Mouse (Mus musculus): Measurements from ENCODE around the gene Smyd2. TPM values are rescaled to one million over a fixed set of nuclear protein-coding genes. Genes with fewer than 3 reads are reported as not detected.

The Smyd2 gene
- total and polyA plus RNA-seq, 2 experiments from 2014 or later = 75.9 to 109 TPM

DNA sequence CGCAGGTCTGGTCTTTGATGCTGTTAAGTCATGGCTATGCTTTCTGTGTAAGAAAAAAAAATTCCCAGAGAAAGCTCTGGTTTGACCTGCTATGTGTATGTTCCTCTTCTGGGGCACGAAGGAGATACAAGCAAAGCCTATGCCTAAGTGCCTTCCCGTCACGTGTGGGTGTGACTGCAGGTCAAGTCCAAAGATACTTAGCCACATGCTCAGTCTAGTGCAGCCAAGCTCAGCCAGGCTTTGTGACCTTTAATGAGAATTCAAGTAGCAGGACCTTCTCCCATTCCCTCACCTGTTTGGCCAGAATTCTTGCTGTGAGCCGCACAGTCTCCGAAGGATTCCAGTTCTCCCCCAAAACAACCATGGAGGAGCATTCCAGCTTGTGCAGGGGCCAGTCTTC is 22.6 kb downstream of the Smyd2 start:
- DNase-seq = no peak
- ATAC-seq = no peak
- Histone ChIP-seq H3K4me1 (ENCODE audit: insufficient read depth) (no peaks in the 10 kb centered on the region), H3K4me3 (ENCODE audit: low read depth, low read length) (no peak overlapping the region), H3K9me3 (ENCODE audit: low read length) (no peaks in the 10 kb centered on the region), H3K4me2 (ENCODE audit: low read depth) (no peak overlapping the region), H3K27ac (ENCODE audit: low read depth, low read length) (no peak overlapping the region), H3K27me3 (ENCODE audit: insufficient read depth, low read length) (no peaks in the 10 kb centered on the region), H3K36me3 (ENCODE audit: insufficient read depth) (peaks cover 26% of the 10 kb centered on the region), H3K9ac (no peak overlapping the region)
- WGBS = 90% methylated on average over 6 of the region's 6 CpGs
- TF ChIP-seq CTCF (IDR thresholded peaks at IDR 0.05; ENCODE audit: low read depth) = no peak

DNA sequence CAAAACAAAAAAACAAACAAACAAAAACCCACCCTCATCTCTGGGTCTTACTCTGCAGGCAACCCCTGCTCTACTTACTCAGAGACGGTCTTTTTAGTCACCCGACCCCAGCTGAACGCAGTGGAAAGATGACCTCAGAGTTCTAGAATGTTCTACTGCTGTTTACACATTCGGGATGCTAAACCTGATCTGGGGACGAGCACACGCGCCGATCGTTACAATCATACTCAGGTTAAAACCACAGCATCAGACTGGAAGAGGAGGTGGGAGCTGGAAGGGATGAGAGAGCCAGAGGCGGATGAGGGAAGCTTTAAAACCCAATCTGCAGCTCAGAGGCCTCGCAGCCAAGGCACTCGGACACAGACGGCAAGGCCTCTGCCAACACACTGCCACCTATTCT is 23.5 kb downstream of the Smyd2 start:
- TF ChIP-seq CTCF (IDR thresholded peaks at IDR 0.05; ENCODE audit: low read depth) = no peak
- DNase-seq (no peak), ATAC-seq (no peak)
- Histone ChIP-seq H3K27me3 (ENCODE audit: insufficient read depth, low read length) (no peaks in the 10 kb centered on the region), H3K4me1 (ENCODE audit: insufficient read depth) (no peaks in the 10 kb centered on the region), H3K9ac (no peak overlapping the region), H3K27ac (ENCODE audit: low read depth, low read length) (no peak overlapping the region), H3K4me2 (ENCODE audit: low read depth) (no peak overlapping the region), H3K4me3 (ENCODE audit: low read depth, low read length) (no peak overlapping the region), H3K9me3 (ENCODE audit: low read length) (no peaks in the 10 kb centered on the region), H3K36me3 (ENCODE audit: insufficient read depth) (peaks cover 26% of the 10 kb centered on the region)
- WGBS = 80% methylated on average over 13 of the region's 13 CpGs

DNA sequence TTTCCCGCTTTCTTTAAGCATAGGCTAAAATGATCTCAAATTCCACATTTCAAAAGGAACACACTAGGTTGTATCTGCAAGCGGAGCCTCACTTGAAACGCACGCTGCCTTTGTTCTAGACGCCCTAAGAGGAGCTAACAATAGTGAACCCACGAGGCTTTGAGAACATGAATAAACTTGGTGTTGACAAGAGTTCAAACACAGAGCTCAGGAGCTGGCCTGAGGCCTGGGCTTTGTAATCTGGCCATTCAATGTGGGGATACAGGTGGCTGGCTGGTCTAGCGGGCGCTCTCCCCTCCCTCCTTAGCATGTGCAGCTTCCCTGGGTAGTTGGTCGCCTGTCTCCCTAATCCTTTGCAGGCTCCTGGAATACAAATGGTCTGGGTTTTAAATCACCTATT is 24.3 kb downstream of the Smyd2 start:
- Histone ChIP-seq H3K4me2 (ENCODE audit: low read depth) (no peak overlapping the region), H3K4me1 (ENCODE audit: insufficient read depth) (no peaks in the 10 kb centered on the region), H3K9me3 (ENCODE audit: low read length) (no peaks in the 10 kb centered on the region), H3K4me3 (ENCODE audit: low read depth, low read length) (no peak overlapping the region), H3K9ac (no peak overlapping the region), H3K27me3 (ENCODE audit: insufficient read depth, low read length) (no peaks in the 10 kb centered on the region), H3K36me3 (ENCODE audit: insufficient read depth) (peaks cover 31% of the 10 kb centered on the region), H3K27ac (ENCODE audit: low read depth, low read length) (no peak overlapping the region)
- no peak for ATAC-seq
- 36% methylated on average over 9 of the region's 9 CpGs for WGBS
- no peak for DNase-seq
- no peak for TF ChIP-seq CTCF (IDR thresholded peaks at IDR 0.05; ENCODE audit: low read depth)

DNA sequence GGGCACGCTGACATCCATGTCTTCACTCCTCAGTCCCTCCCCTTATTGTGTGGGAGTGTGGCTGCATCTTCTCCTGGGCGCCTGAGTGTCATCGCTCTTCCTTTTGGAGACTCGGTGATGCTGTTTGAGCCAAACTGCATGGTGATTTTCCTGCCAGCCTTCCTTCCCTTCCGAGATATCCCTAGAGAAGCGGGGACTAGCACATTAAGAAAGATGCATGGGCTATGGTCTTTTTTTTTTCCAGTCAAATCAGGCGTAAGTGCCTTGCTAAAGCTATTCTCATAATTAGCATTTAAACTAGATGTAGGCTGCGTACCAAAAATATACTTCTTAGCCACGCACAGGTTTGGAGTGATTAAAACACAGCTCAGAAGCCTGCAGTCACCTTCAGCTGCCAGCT is 28.0 kb downstream of the Smyd2 start:
- H3K4me2 ChIP-seq (ENCODE audit: low read depth) = no peak overlapping the region
- DNase-seq (no peak), ATAC-seq (no peak)
- H3K4me1 ChIP-seq (ENCODE audit: insufficient read depth) = no peaks in the 10 kb centered on the region
- H3K4me3 ChIP-seq (ENCODE audit: low read depth, low read length) = no peak overlapping the region
- 50% methylated on average over 9 of the region's 9 CpGs for WGBS
- no peak overlapping the region for H3K9ac ChIP-seq
- peaks cover 38% of the 10 kb centered on the region for H3K36me3 ChIP-seq (ENCODE audit: insufficient read depth)
- no peaks in the 10 kb centered on the region for H3K9me3 ChIP-seq (ENCODE audit: low read length)
- 0 out of 2 replicates have a peak overlapping the region, but pooled peaks have one; percentile 5 for H3K27ac ChIP-seq (ENCODE audit: low read depth, low read length)
- no peak for TF ChIP-seq CTCF (IDR thresholded peaks at IDR 0.05; ENCODE audit: low read depth)
- no peaks in the 10 kb centered on the region for H3K27me3 ChIP-seq (ENCODE audit: insufficient read depth, low read length)

DNA sequence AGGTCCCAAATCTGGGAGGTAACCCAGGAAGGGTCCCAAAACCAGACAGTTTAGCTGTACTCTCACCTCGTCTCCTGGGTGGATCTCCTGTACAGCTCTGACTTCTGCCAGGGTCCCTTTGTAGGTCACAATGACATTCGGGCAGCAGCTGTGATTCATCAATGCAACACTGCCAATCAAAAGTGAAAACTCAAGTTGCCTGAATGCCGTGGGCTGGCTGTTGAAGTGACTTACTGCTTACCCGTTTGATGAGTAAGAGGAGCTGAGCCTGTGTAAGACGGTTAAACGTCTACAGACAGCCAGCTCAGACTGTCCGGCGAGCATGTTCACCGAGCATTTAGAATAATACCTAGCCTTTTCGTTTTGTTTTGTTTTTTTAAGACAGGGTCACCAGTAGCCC is 33.4 kb downstream of the Smyd2 start:
- 73% methylated on average over 10 of the region's 10 CpGs for WGBS
- Histone ChIP-seq H3K4me3 (ENCODE audit: low read depth, low read length) (no peak overlapping the region), H3K4me2 (ENCODE audit: low read depth) (no peak overlapping the region), H3K4me1 (ENCODE audit: insufficient read depth) (no peaks in the 10 kb centered on the region), H3K9me3 (ENCODE audit: low read length) (no peaks in the 10 kb centered on the region), H3K27ac (ENCODE audit: low read depth, low read length) (no peak overlapping the region), H3K27me3 (ENCODE audit: insufficient read depth, low read length) (no peaks in the 10 kb centered on the region), H3K9ac (no peak overlapping the region), H3K36me3 (ENCODE audit: insufficient read depth) (peaks cover 28% of the 10 kb centered on the region)
- TF ChIP-seq CTCF (IDR thresholded peaks at IDR 0.05; ENCODE audit: low read depth) = no peak
- DNase-seq (no peak), ATAC-seq (no peak)

DNA sequence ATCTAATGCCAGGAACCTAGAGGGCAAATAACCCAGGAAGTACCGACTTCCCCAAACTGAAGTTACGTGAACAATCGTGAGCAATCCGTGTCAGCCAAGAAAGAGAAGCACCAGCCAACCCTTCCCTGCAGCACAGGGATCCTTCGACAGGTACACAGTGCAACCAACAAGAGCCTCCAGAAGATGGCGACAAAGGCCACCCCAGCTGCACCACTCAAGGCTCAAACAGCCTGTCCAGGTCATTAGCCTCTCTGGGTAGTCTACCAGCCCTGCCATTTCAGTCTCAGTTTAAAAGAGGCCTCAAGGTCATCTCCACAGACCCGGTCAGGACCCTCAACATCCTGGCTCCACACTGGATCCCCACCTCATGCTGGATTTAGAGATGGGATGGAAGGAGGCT is 34.6 kb downstream of the Smyd2 start:
- peak; percentile 93 for TF ChIP-seq CTCF (IDR thresholded peaks at IDR 0.05; ENCODE audit: low read depth)
- Histone ChIP-seq H3K9me3 (ENCODE audit: low read length) (no peaks in the 10 kb centered on the region), H3K4me1 (ENCODE audit: insufficient read depth) (no peaks in the 10 kb centered on the region), H3K27ac (ENCODE audit: low read depth, low read length) (no peak overlapping the region), H3K4me3 (ENCODE audit: low read depth, low read length) (no peak overlapping the region), H3K27me3 (ENCODE audit: insufficient read depth, low read length) (no peaks in the 10 kb centered on the region), H3K36me3 (ENCODE audit: insufficient read depth) (peaks cover 19% of the 10 kb centered on the region), H3K9ac (no peak overlapping the region), H3K4me2 (ENCODE audit: low read depth) (no peak overlapping the region)
- ATAC-seq (peak; percentile 83), DNase-seq (peak; percentile 76)
- 27% methylated on average over 7 of the region's 7 CpGs for WGBS

DNA sequence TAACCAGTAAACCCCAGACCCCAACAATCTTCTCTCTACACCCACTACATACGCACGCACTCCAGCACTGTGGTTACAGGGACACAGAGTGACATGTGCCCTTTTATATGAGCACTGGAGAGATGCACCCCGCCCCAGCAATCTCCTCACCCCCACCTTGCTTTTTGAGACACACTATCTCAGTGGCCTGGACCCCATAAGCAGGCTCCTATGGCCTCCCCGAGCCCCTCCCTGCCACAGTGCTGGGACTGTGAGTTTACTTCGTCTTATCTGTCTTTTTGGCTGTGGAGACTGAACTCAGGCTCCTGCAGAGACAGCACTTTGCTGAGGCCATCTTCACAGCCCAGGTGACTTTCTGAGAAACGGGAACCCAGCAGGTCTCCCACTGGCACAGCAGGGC is 36.2 kb downstream of the Smyd2 start:
- WGBS = 85% methylated on average over 6 of the region's 6 CpGs
- Histone ChIP-seq H3K9ac (no peak overlapping the region), H3K4me1 (ENCODE audit: insufficient read depth) (no peaks in the 10 kb centered on the region), H3K36me3 (ENCODE audit: insufficient read depth) (peaks cover 23% of the 10 kb centered on the region; the same call in 1 of the 2 replicates), H3K9me3 (ENCODE audit: low read length) (no peaks in the 10 kb centered on the region), H3K4me3 (ENCODE audit: low read depth, low read length) (no peak overlapping the region), H3K27me3 (ENCODE audit: insufficient read depth, low read length) (no peaks in the 10 kb centered on the region), H3K27ac (ENCODE audit: low read depth, low read length) (no peak overlapping the region), H3K4me2 (ENCODE audit: low read depth) (no peak overlapping the region)
- ATAC-seq = no peak
- TF ChIP-seq CTCF (IDR thresholded peaks at IDR 0.05; ENCODE audit: low read depth) = no peak
- no peak for DNase-seq

DNA sequence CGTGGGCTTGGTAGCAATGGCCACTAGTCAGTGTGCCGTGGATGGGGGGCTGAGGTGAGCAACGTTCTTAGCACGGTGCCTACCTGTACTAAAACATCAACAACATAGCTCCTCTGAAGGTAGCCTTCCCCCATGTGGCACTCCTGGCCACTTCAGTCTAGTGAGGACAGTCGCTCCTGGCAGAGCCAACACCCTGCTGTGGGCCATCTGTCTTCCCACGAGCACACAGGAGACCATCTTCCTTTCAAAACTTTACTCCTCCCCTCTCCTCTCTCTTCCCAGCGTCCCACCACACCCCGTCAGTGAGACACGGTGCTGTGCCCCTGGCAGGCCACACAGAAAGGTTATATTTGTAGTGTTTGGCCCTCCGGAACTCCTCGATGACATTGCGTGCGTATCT is 37.2 kb downstream of the Smyd2 start:
- no peaks in the 10 kb centered on the region for H3K27me3 ChIP-seq (ENCODE audit: insufficient read depth, low read length)
- WGBS = 64% methylated on average over 13 of the region's 13 CpGs
- H3K27ac ChIP-seq (ENCODE audit: low read depth, low read length) = no peak overlapping the region
- H3K4me3 ChIP-seq (ENCODE audit: low read depth, low read length) = no peak overlapping the region
- H3K4me1 ChIP-seq (ENCODE audit: insufficient read depth) = no peaks in the 10 kb centered on the region
- no peaks in the 10 kb centered on the region for H3K9me3 ChIP-seq (ENCODE audit: low read length)
- no peak overlapping the region for H3K4me2 ChIP-seq (ENCODE audit: low read depth)
- DNase-seq = no peak
- ATAC-seq = no peak
- H3K36me3 ChIP-seq (ENCODE audit: insufficient read depth) = peaks cover 23% of the 10 kb centered on the region; the same call in 1 of the 2 replicates
- no peak for TF ChIP-seq CTCF (IDR thresholded peaks at IDR 0.05; ENCODE audit: low read depth)
- no peak overlapping the region for H3K9ac ChIP-seq
